ENCODE assay signal across 11 mouse cellular contexts in genomic region chr7:115830938-115831873, GRCm38 (mm10).
DNase-seq lines count a peak whose midpoint lies in the region; ATAC-seq and TF ChIP-seq lines count a peak whose summit lies in the region.
"Had no signal": no experiment of that assay in that cellular context is flagged by ENCODE, and none has a peak within 500 bp of the region (broad histone marks: within the 10 kb centered on the region; RNA-seq: fewer than 3 reads in every experiment).

No protein-coding gene starts in this region.

- peak overlapping the region; percentile 26 for H3K4me2 ChIP-seq in heart, embryonic 15.5 days
- peak overlapping the region; percentile 61 for H3K4me2 ChIP-seq in liver, postnatal 0 days (ENCODE audit: low read depth, low read length)

- peak; percentile 86 for ATAC-seq in G1E (ENCODE audit: extremely low read depth, insufficient number of reproducible peaks, low FRiP score, poor library complexity, severe bottlenecking)
- peak; percentile 53; the same call in 1 of the 2 replicates for ATAC-seq in heart, embryonic 15.5 days (replicated peaks; ENCODE audit: insufficient number of reproducible peaks, insufficient read depth, low FRiP score, low read depth)
- ATAC-seq in liver, postnatal 0 days, result peak; percentile 94
- ATAC-seq: inflammation-experienced regulatory T-cells, adult 6 months had no signal

- H3K36me3 ChIP-seq in G1E (replicated peaks), result no peaks in the 10 kb centered on the region
- H3K36me3 ChIP-seq in heart, embryonic 15.5 days, result no peaks in the 10 kb centered on the region
- peaks cover 15% of the 10 kb centered on the region for H3K36me3 ChIP-seq in liver, postnatal 0 days (replicated peaks; ENCODE audit: insufficient read depth, low read length)

- H3K27ac ChIP-seq in heart, embryonic 15.5 days, result peak overlapping the region; percentile 32
- peak overlapping the region; percentile 77 for H3K27ac ChIP-seq in liver, postnatal 0 days (ENCODE audit: low read depth)

- peaks cover 18% of the 10 kb centered on the region for H3K27me3 ChIP-seq in G1E (ENCODE audit: insufficient read depth, low read length)
- H3K27me3 ChIP-seq in heart, embryonic 15.5 days, result no peaks in the 10 kb centered on the region
- H3K27me3 ChIP-seq in liver, postnatal 0 days (ENCODE audit: insufficient read depth, low read length), result no peaks in the 10 kb centered on the region

- DNase-seq in adrenal gland, postnatal 36 days, result peak; percentile 8 to 13
- no peak for DNase-seq in adrenal gland, adult 18-20 months (ENCODE audit: low spot score in 2 of 2)
- DNase-seq in G1E (ENCODE audit: low spot score), result peak; percentile 21
- DNase-seq in liver, postnatal 0 days, result peak; percentile 82
- DNase-seq in cerebellum, postnatal 36 days, result no peak
- DNase-seq in embryo, embryonic 10 days (ENCODE audit: low spot score), result no peak
- DNase-seq in layer of hippocampus, adult 9-11 months, result no peak
- DNase-seq: gastrocnemius, postnatal 14 days; right cerebral cortex, postnatal 25 days had no signal

- H3K4me3 ChIP-seq in G1E (ENCODE audit: low read depth, low read length), result peak overlapping the region; percentile 64; the same call in 1 of the 2 replicates
- no peak overlapping the region for H3K4me3 ChIP-seq in heart, embryonic 15.5 days
- H3K4me3 ChIP-seq in liver, postnatal 0 days (ENCODE audit: low read depth, low read length), result peak overlapping the region; percentile 22

- no peak overlapping the region for H3K9ac ChIP-seq in heart, embryonic 15.5 days
- peak overlapping the region; percentile 3; the same call in 1 of the 2 replicates for H3K9ac ChIP-seq in liver, postnatal 0 days (replicated peaks)

- peaks cover 53% of the 10 kb centered on the region for H3K4me1 ChIP-seq in G1E (ENCODE audit: insufficient read depth, low read depth, low read length)
- peaks cover 38% of the 10 kb centered on the region for H3K4me1 ChIP-seq in heart, embryonic 15.5 days (replicated peaks)
- peaks cover 43% of the 10 kb centered on the region for H3K4me1 ChIP-seq in liver, postnatal 0 days (ENCODE audit: insufficient read depth)

- TF ChIP-seq EP300 in liver, postnatal 0 days (IDR thresholded peaks at IDR 0.05; ENCODE audit: low read depth), result peak; percentile 99

- TF ChIP-seq CTCF in G1E (IDR thresholded peaks at IDR 0.05; ENCODE audit: low read depth, low read length), result no peak
- TF ChIP-seq CTCF in liver, postnatal 0 days (IDR thresholded peaks at IDR 0.05; ENCODE audit: low read depth), result no peak

- no peaks in the 10 kb centered on the region for H3K9me3 ChIP-seq in G1E (replicated peaks)
- H3K9me3 ChIP-seq in heart, embryonic 15.5 days (replicated peaks), result no peaks in the 10 kb centered on the region
- H3K9me3 ChIP-seq in liver, postnatal 0 days (ENCODE audit: low read length), result no peaks in the 10 kb centered on the region

- WGBS in heart, embryonic 15.5 days, result 34% methylated on average over 11 of the region's 11 CpGs
- WGBS in liver, postnatal 0 days (ENCODE audit: insufficient replicate concordance), result 47% methylated on average over 11 of the region's 11 CpGs

Comparison
In these comparisons a context has a peak if more than half of its experiments do, and no peak if none do; other contexts are left out.
1. DNase-seq: peak in adrenal gland, postnatal 36 days (2 of 2), G1E (single experiment) and liver, postnatal 0 days (single experiment); none in adrenal gland, adult 18-20 months (0 of 2), cerebellum, postnatal 36 days (0 of 2), embryo, embryonic 10 days (single experiment) and layer of hippocampus, adult 9-11 months (single experiment).
2. Peak in every context shown above with its lines, with median percentiles within 50 percentile points of each other: ATAC-seq.